Mouse (Mus musculus) liver, postnatal 0 days (tissue): Measurements from ENCODE around the gene Ccdc30.

Source experiments
- CTCF ChIP-seq: sonication (generic); IDR thresholded peaks from 2 replicates; pipeline ENCODE4 v1.5.1; 2016; ENCODE audit warnings: antibody characterized with exemption, low read depth
- EP300 ChIP-seq: IDR thresholded peaks from 2 replicates; pipeline ENCODE4 v1.6.1; 2016; ENCODE audit warnings: antibody characterized with exemption, low read depth, mild to moderate bottlenecking

- TF ChIP-seq CTCF (no peak), EP300 (peak; percentile 25; the same call in 1 of the 2 replicates)
Observed at GRCm38 (mm10) chr4:119292771-119293573, 122.3 kb downstream of the Ccdc30 start.
